Mouse (Mus musculus) hindbrain, embryonic 11.5 days (tissue): ENCODE results near the gene Ufm1. TPM values are rescaled to one million over a fixed set of nuclear protein-coding genes. Genes with fewer than 3 reads are reported as not detected.

Experiments used
- ATAC-seq: fragments of 200-750 bp; cut with Nextera tagmentation; 2 replicates; pipeline ENCODE4 v1.8.0; 2017; ENCODE audit warnings: mild to moderate bottlenecking, moderate TSS enrichment, moderate library complexity; ENCODE audit not compliant: low FRiP score
- DNase-seq: peaks from one replicate; pipeline ENCODE4 v3.0.0-alpha.2; 2015; ENCODE audit warnings: low spot score
- H3K27ac ChIP-seq: fragments of 300-500 bp; sonication (generic); 2 replicates; pipeline ENCODE4 v1.5.1; 2014; ENCODE audit warnings: mild to moderate bottlenecking, low read depth, low read length
- H3K27me3 ChIP-seq: fragments of 300-500 bp; sonication (generic); 2 replicates; pipeline ENCODE4 v1.6.1; 2014; ENCODE audit warnings: mild to moderate bottlenecking, low read length, moderate library complexity, mixed read lengths; ENCODE audit not compliant: control insufficient read depth, insufficient read depth
- H3K36me3 ChIP-seq: fragments of 300-500 bp; sonication (generic); 2 replicates; pipeline ENCODE4 v1.6.1; 2014; ENCODE audit warnings: mild to moderate bottlenecking, low read length, moderate library complexity, mixed read lengths; ENCODE audit not compliant: control insufficient read depth, insufficient read depth
- H3K4me1 ChIP-seq: fragments of 300-500 bp; sonication (generic); replicated peaks from 2 replicates; pipeline ENCODE4 v1.6.1; 2014; ENCODE audit warnings: low read length, mixed read lengths; ENCODE audit not compliant: control insufficient read depth, insufficient read depth
- H3K4me2 ChIP-seq: fragments of 300-500 bp; sonication (generic); replicated peaks from 2 replicates; pipeline ENCODE4 v1.6.1; 2014; ENCODE audit warnings: mild to moderate bottlenecking, low read depth, low read length
- H3K4me3 ChIP-seq: fragments of 300-500 bp; sonication (generic); 2 replicates; pipeline ENCODE4 v1.5.1; 2014; ENCODE audit warnings: low read depth, low read length
- H3K9ac ChIP-seq: fragments of 300-500 bp; sonication (generic); 2 replicates; pipeline ENCODE4 v1.6.1; 2014; ENCODE audit warnings: low read depth, low read length
- H3K9me3 ChIP-seq: fragments of 300-500 bp; sonication (generic); 2 replicates; pipeline ENCODE4 v1.6.1; 2016; ENCODE audit warnings: low read length; ENCODE audit not compliant: control insufficient read depth
- WGBS: fragments of 180-500 bp; shearing (Covaris S2); extraction: QIAGEN DNeasy Blood & Tissue Kit; methylation state at CpG from one replicate; pipeline ENCODE4 v1.1.7; 2014; 5-methylcytosine and 5-hydroxymethylcytosine counted together
- polyA plus RNA-seq: library from polyadenylated mRNA; unstranded; fragments of >200 nt; fragmentation: Nextera tagmentation; extraction: Ambion mirVana; gene quantifications from 2 replicates; pipeline ENCODE4 v1.2.1, GENCODE M21; 2014

Ufm1 gene
- polyA plus RNA-seq, 1 experiment from 2014 or later = 98.5 TPM

- whole genome bisulfite sequencing = 88% methylated on average over 11 of the region's 11 CpGs
Observed at GRCm38 (mm10) chr3:53848262-53848661, 15.4 kb downstream of the Ufm1 start.

GRCm38 (mm10) chr3:53847726-53848125, 15.9 kb downstream of the Ufm1 start:
- ATAC-seq (no peak), DNase-seq (no peak)
- no peaks in the 10 kb centered on the region for H3K9me3 ChIP-seq
- no peak overlapping the region for H3K4me2 ChIP-seq
- no peak overlapping the region for H3K27ac ChIP-seq
- H3K9ac ChIP-seq = no peak overlapping the region
- H3K27me3 ChIP-seq = no peaks in the 10 kb centered on the region
- no peaks in the 10 kb centered on the region for H3K4me1 ChIP-seq
- H3K4me3 ChIP-seq = no peak overlapping the region
- 70% methylated on average over 4 of the region's 4 CpGs for WGBS
- H3K36me3 ChIP-seq = no peaks in the 10 kb centered on the region

More at GRCm38 (mm10) chr3:53848262-53848661, 15.4 kb downstream of the Ufm1 start:
- H3K4me1 ChIP-seq = no peaks in the 10 kb centered on the region
- no peak overlapping the region for H3K27ac ChIP-seq
- H3K4me2 ChIP-seq = no peak overlapping the region
- ATAC-seq = no peak
- no peak for DNase-seq
- no peaks in the 10 kb centered on the region for H3K27me3 ChIP-seq
- H3K4me3 ChIP-seq = no peak overlapping the region
- H3K9me3 ChIP-seq = no peaks in the 10 kb centered on the region
- no peak overlapping the region for H3K9ac ChIP-seq
- H3K36me3 ChIP-seq = no peaks in the 10 kb centered on the region

GRCm38 (mm10) chr3:53846206-53846928, 17.3 kb downstream of the Ufm1 start:
- DNase-seq (no peak), ATAC-seq (no peak)
- Histone ChIP-seq H3K4me3 (no peak overlapping the region), H3K27ac (no peak overlapping the region), H3K4me1 (no peaks in the 10 kb centered on the region), H3K4me2 (no peak overlapping the region), H3K27me3 (no peaks in the 10 kb centered on the region), H3K9ac (no peak overlapping the region), H3K36me3 (no peaks in the 10 kb centered on the region), H3K9me3 (no peaks in the 10 kb centered on the region)
- 80% methylated on average over 7 of the region's 7 CpGs for WGBS

- H3K27me3 ChIP-seq = no peaks in the 10 kb centered on the region
- H3K9ac ChIP-seq = no peak within 1 kb of the TSS
- no peaks in the 10 kb centered on the region for H3K36me3 ChIP-seq
- ATAC-seq (no peak), DNase-seq (no peak)
- WGBS = 92% methylated on average over 2 of the region's 2 CpGs
- H3K9me3 ChIP-seq = no peaks in the 10 kb centered on the region
- H3K4me1 ChIP-seq = no peaks in the 10 kb centered on the region
- H3K27ac ChIP-seq = no peak within 1 kb of the TSS
- no peak within 1 kb of the TSS for H3K4me3 ChIP-seq
- H3K4me2 ChIP-seq = no peak within 1 kb of the TSS
Observed at GRCm38 (mm10) chr3:53844786-53845185, 18.8 kb downstream of the Ufm1 start, which contains the start of gene Gm10985. Gene Gm10985, plus strand, starts transcription at chr3:53845086.

GRCm38 (mm10) chr3:53834238-53834637, 29.4 kb downstream of the Ufm1 start:
- Histone ChIP-seq H3K4me3 (no peak overlapping the region), H3K27ac (no peak overlapping the region), H3K9ac (no peak overlapping the region), H3K4me2 (no peak overlapping the region), H3K9me3 (no peaks in the 10 kb centered on the region), H3K36me3 (no peaks in the 10 kb centered on the region), H3K4me1 (no peaks in the 10 kb centered on the region), H3K27me3 (no peaks in the 10 kb centered on the region)
- ATAC-seq (no peak), DNase-seq (no peak)
- 84% methylated on average over 2 of the region's 2 CpGs for WGBS

GRCm38 (mm10) chr3:53813421-53813977, 50.1 kb downstream of the Ufm1 start:
- DNase-seq (no peak), ATAC-seq (no peak)
- Histone ChIP-seq H3K36me3 (no peaks in the 10 kb centered on the region), H3K4me3 (no peak overlapping the region), H3K4me1 (no peaks in the 10 kb centered on the region), H3K27ac (no peak overlapping the region), H3K4me2 (no peak overlapping the region), H3K9ac (no peak overlapping the region), H3K27me3 (no peaks in the 10 kb centered on the region), H3K9me3 (no peaks in the 10 kb centered on the region)
- whole genome bisulfite sequencing = 80% methylated on average over 7 of the region's 7 CpGs

Other genes starting within 250 kb of the Ufm1 start
- gene Frem2, start 206.5 kb downstream of the Ufm1 start, polyA plus RNA-seq = 2.5 and 3.4 TPM in 2 replicates
- not detected in 2 replicates for gene Gm10985, start 18.7 kb downstream of the Ufm1 start, polyA plus RNA-seq